Mouse (Mus musculus) olfactory bulb, adult 2 months (tissue): ENCODE results near the gene Slc25a36.

Source experiments
- CTCF ChIP-seq: fragments of 200-500 bp; IDR thresholded peaks from 2 replicates; pipeline ENCODE4 v1.5.1; 2012; ENCODE audit warnings: low read depth, mild to moderate bottlenecking, low read length, moderate library complexity; ENCODE audit not compliant: insufficient read depth
- POLR2A ChIP-seq: fragments of 200-500 bp; IDR thresholded peaks from 2 replicates; pipeline ENCODE4 v1.6.1; 2012; ENCODE audit warnings: mild to moderate bottlenecking, low read depth, low read length, moderate library complexity; ENCODE audit not compliant: insufficient read depth

DNA sequence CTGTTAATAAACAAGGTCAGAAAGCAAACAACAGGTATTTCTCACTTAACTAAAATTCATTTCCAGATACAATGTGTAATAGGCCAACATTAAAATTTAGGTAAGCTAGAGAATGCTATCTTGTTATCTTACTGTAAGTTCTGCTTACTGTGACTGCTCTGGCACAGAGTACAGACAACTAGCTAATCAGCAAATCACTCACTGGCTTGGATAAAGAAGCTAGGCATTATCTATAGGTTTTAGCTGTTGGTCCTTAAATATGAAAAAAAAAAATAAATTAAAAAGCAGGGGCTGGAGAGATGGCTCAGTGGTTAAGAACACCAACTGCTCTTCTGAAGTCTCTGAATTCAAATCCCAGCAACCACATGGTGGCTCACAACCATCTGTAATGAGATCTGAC, 23.1 kb downstream of the Slc25a36 start:
- TF ChIP-seq CTCF (no peak), POLR2A (no peak)
